Mouse (Mus musculus) thymus, postnatal 14 days (tissue): ENCODE data around the gene Dcdc2b.
A peak's percentile ranks its signal among the peaks of the same experiment; 100 is the strongest.

Experiments
- DNase-seq: peaks from one replicate; pipeline ENCODE4 v3.0.0; 2021

Gene Dcdc2b

DNA sequence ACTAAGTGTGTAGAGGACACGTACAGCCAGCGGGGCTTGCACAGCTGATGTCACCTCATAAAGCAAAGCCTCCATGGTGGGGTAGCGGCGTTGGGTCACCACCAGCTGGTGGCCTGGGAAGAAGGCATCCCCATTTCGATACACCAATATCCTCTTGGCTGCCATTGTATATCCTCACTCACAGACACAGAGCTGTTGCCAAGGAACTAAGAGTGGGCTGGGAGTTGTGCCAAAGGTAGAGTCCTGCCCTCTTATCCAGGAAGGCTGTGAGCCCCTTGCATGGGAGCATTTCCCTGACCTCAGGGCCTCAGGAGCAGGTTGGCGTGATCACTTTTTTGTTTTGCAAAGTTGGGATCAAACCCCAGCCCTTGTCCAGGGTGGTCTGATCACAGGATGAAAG is at the start of gene Dcdc2b:
Gene Dcdc2b (minus strand): TSS at position 165 of the 400 bp plus-strand sequence.
- no peak for DNase-seq

DNA sequence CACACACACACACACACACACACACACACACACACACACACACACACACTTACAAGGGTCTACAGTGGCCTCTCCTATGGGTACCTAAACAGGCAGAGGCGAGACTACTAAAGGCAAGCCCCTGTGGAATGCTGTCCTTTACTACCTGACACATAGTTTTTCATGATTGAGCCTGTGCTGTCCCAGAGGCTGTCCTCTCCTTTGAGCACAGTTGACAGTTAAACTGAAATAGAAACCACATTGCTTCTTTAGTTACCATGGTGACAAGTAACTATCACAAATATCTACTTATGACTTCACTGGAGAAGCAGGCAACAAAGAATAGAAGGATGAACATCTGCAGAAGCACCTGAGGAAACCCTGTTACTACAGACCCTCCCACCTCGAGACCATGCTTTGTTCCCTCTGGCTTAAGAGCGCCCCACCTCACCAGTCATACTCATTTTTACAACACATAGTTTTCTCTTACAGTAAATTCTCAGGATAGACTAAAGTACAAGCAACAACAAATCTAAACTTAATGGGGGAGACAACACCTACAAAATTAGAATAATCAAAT is 48.3 kb upstream of the Dcdc2b start:
- DNase-seq: no peak

DNA sequence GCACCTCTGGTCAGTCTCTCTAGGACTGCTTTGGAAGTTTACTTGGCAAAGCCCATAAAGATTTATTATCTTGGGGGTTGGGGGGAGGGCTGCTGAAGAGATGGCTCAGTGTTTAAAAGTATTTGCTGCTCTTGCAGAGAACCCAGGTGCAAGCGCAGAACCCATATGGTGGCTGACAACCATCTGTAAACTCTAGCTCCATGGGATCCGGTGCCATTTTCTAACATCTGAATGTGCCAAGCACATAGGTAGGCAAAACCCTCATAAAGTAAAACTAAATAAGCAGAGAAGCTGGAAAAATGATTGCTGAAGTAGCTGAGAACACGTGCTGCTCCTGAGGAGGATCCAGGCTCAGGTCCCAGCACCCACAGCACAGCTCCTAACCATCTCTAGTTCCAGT is 47.5 kb upstream of the Dcdc2b start:
- no peak for DNase-seq

DNA sequence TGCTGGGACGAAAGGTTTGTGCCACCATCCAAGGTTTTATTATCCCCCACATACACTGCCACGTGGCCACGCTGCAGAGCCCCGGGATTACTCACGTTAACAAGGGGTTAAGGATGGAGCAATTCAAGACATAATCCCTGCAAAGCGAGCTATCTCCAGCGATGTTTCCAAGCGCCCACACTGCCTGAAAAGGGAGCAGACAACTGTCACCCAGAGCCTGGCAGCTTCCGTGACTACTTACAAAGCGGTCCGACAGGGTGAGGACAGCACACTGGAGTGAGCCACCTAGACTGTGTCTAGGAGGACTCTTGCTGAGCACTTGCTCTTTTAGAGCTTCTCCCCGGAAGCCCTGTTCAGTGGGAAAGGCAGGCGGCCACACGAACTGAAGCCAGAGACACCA is 40.7 kb upstream of the Dcdc2b start:
- DNase-seq: no peak

DNA sequence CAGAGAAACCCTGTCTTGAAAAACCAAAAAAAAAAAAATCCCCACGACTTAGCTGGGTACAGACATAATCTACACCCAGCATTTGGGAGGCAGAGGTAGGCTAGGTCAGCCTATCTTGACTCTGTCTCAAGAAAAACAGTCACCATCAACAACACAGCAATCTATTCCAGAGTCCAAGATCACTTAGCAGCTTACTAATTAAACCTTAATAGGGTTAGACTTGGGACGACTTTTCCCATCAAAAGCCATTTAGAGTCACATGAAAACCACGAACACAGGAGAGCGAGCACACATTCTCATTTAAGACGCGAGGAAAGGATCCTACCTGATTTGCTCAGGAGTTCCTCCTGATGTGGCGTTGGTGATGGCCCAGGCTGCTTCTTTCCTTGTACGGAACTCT is 36.3 kb upstream of the Dcdc2b start:
- no peak for DNase-seq

DNA sequence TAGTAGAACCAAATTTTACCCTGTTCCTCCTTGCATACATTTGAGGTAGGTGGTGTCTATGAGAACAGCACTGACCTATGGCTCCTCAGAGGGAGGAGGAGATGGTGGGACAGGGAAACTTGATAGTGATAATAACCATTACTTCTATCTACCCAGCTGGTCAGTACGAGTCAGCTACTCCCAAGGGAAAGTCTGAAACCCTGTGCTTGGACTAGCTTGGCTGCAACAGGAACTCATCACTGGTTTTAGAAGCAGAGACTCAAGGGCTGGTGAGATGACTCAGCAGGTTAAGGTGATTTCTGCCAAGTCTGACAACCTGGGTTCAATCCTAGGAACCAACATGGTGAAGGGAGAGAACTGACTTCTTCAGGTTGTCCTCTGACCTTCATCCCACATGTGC is 34.6 kb upstream of the Dcdc2b start:
- no peak for DNase-seq

DNA sequence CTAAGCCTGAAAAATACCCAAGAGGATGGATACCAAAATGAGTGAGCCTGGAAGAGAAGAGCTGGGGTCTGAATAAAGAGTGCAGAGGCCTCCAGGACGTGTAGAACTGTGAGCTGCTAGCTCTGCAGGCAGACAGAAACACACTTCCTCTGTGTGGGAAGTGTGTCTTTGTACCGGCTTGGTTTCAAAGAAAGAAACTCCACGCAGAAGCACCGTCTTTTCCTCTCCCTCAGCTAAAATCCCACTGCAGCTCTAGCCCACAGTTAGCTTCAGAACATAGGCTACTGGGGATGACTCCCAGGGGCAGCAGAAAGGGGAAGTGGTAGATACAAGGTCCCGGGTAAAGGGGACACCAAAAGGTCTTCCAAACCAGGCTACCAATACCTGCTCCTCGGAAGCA is 31.1 kb upstream of the Dcdc2b start:
- DNase-seq: no peak

DNA sequence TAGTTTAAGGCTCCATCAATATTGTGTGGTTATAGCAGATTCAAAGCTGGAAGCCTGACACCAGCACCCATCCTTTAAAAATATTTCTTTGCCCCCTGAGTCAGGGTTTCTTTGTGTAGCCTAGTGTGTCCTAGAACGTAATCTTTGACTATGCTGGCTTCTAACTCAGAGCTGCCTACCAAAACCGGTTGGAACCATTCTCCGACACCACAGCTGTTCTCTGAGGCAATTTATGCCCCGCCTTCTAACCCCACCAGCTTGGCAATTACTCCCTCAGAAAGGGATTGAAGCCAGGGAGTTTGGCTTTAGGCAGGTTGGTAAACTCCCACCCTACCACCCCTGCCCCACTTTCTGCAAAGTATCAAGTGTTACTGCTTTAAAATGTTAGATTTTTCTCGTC is 27.7 kb upstream of the Dcdc2b start:
- DNase-seq: no peak

DNA sequence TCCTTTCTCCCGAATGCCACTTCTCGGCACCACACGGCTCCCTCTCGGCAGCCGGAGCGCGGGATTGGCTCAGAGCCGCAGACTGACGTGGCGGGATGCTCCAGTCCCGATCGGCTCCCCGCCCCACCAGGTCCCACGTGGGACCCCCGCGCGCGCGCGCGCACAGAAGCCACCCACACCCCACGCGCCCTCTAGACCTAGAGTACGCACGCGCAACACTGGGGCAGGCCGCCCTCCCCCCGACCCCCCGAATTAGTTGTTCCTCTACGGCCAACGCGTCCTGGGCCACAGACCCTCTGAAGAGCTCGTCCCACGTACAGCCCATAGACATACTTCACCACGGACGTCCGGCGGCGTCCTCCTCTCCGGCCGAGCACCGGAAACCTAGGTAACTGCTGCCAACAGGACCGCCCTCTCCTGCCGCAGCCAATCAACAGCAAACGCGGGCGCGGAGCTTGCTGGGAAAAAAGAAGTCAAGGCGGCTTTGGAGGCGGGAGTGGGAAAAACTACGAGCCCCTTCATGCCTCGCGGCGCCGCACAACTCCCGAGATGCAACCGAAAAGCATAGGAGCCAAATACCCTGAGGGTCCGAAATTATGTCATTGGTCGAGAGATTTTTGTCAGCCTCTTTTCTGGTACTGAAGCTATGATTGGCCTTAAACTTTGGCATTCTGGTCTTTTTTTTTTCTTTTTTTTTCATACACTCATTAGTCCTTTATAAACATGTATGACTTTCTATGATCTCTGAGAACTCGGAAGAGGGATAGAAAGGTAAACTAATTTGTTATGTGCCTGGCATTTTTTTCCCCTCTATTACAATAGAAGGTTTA is 26.8 kb upstream of the Dcdc2b start, which contains the start of gene Txlna:
Gene Txlna (minus strand): TSS at position 428 of the 830 bp plus-strand sequence.
- peak; percentile 96 for DNase-seq

DNA sequence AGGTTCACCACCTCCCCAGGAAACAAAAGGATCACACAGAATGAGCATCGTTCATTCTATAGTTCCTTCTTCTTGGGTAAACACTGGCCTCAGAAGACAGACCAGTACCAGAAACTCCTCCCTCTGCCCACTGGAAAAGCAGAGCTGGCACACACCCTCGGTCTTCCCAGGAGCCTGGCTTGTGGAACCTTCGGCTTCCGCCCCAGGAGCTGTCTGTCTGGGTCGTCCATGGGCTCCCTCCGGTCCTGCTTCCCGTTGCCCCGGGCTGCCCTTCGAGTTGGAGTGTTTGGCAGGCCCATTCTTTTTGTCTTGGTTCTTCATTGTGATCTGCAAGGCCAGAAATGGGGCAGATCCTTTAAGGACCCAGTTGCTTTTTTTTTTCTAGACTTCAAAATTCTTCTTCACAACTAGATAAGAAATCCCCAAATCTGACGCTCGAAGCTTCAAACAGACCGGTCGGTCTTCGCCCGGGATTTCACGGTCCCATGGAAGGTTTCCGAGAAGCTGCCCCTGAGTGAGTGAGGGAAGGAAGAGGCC is 26.1 kb upstream of the Dcdc2b start:
- DNase-seq: peak; percentile 37

DNA sequence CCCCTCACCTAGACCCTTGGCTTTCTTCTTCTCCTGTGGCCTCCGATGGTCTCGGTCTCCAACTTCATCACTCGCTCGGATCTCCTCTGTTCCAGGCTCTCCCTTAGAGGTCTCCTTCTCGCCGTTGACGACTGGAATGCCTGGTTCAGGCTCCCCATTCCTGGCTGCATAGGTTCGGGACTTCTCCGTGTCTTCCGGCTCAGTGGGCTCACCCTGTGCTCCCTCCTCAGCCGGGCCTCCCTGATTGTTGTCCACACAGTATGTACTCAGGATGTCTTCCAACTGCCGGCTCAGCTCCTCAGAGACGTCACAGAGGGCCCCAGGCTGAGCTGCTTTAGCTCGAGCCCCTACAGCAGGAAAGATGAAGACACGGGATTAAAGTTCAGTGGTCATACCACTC is 25.2 kb upstream of the Dcdc2b start:
- no peak for DNase-seq

DNA sequence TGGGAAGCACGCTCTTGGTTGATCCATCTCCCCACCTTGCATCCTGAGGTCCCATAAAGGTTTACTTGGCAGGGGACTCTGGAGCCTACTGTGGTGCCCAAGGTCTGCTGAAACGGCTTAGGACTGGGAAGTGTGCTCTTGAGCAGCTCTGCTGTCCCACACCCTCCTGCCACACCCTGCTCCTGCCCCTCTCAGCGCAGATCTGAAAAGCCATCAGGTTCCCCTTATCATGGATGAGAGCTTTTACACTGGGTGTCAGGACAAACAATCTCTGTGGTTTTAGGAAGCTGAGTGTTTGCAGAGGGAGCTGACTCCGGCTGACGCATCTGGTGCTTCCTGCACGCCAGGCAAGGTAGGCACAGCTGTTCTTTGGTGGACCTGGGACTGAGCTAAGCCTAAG is 19.8 kb upstream of the Dcdc2b start:
- no peak for DNase-seq

DNA sequence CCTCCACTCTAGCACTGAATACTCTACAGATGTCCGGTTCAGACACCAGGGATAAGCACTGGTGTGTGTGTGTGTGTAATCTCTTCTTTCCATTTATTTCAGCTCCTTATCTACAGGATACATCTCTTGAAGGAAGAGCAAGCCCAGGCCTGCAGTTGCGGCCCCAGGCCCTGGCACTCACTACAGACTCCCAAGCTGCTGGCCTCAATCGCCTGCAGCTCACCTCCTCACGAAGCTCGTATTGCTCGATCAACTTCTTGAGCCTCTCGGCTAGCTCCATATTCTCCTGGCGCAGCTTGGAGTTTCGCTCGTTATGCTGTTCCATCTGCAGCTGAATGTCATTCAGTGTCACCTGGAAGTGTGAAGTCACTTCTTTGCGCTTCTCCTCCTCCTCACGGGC is 17.8 kb upstream of the Dcdc2b start:
- no peak for DNase-seq

DNA sequence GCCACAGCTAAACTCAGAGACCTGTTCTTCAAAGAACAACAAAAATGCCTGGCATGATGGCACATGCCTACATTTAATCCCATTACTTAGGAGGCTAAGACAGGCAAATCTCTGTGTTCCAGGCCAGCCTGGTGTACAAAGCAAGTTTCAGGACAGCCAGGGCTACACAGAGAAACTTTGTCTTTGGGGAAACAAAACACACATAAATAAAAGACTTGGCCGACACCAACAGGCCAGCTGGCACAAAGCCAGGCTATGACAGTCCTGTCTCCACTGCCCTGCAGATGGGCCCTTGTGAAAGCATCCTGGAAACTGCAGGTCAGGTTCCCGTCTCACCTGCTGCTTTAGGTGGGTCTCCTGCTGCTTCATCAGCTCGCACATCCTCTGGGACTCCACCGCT is 16.9 kb upstream of the Dcdc2b start:
- no peak for DNase-seq

DNA sequence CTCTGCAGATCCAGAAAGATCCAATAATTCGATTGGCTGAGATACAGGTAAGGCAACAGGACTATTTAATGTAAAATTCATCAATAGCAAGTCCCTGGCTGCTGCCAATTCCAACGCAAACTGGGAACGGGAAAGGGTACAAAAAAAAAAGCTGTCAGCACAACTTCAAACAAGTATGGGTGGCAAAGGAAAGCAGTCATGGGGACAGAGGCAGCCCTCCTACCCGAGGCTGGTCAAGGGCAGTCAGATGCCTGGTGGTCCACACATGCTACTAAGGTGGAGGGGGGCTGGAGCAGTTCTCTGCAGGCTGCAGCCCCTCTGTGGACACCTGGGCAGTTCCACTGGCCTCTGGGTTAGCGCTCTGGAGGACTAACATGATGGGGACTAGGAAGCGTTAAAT is 12.0 kb upstream of the Dcdc2b start:
- no peak for DNase-seq

DNA sequence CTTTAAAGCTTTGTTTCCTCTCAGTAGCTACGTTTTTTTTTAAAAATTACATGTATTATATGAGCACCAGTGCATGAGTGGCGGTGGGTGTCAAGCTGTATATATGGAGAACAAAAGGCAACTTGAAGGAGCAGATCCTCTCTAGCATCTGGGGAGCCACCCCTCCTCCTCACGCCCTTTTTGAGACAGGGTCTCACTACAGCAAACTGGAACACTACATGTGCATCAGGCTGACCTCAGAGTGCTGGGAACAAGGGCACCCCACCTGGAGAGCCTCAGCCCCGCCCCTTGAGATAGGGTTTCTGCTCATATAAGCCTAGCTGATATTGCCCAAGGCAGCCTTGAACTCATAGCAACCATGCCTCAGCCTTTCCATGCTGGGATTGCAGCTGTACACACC is 11.4 kb upstream of the Dcdc2b start:
- no peak for DNase-seq

DNA sequence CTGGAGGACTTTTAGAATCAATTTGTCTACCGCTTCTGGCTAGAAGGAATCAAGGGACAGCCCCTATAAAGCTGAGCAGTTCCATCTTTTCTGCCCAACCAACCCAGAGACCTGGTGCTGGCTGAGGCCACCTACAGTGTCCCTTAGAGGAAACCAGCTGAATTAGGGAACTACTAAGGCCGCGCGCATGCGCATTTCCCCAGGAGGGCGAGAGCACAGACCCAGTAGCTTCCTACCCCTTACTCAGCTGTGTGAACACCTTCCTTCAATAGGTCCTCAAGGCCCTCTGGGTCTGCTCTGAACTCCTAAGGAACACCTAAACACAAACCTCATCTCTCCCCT is 10.9 kb upstream of the Dcdc2b start:
- peak; percentile 78 for DNase-seq

DNA sequence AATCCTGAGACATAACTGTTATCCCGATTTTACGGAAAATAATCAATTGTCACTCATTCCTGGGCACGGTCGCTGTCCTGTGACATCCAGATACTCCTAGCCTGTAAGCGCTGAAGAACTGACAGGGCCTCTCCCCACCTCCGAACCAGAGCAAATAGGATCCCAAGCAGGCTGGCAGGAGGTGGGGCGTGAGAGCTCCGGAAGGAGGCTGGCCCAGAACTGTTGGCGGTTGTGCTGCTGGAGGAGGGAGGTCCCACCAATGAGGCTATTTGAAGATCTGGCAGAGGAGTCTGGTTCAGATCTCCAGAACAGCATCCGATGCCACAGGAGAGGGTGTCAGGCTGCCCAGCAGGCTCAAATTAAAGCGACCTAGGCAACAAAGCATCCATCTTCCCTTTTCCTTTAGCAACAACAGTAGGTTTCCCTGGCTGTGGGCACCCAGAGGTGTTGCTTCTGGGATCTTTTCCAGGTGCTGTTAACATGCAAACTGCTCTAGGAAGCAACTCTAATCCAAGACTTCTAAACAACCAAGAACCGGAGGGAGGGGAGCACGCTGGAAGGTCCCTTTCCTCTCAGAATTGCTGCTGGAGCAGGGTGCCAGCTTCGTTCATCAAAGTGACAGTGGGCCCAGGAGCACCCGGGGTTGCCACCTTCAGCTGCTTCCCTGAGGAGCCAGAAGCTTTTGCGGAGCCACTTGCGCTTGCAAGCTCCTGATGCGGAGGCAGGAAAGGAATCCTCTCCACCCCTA is 10.4 kb upstream of the Dcdc2b start:
- DNase-seq: peak; percentile 89

DNA sequence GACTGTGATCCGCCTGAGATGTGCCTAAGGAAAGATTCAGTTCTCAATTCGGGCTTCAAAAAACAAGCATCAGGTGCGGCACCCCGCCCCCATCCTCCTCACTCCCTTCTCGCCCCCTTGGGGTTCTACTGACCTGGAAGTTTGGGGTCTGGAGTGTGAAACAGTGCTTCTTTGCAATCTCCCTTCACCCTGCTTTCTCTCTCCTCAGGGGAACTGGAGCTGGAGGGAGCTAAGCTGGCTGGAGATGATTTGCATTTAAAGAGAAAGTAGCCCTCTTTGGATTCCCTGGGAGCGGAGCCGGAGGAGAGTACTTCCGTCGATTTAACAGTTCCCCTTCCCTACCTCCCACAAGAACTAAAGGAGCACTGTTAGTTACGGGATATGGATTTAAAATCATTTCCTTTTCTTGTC is 9.6 kb upstream of the Dcdc2b start, which contains the start of gene Ccdc28b:
Gene Ccdc28b (minus strand): TSS at position 267 of the 411 bp plus-strand sequence.
- peak; percentile 62 for DNase-seq

DNA sequence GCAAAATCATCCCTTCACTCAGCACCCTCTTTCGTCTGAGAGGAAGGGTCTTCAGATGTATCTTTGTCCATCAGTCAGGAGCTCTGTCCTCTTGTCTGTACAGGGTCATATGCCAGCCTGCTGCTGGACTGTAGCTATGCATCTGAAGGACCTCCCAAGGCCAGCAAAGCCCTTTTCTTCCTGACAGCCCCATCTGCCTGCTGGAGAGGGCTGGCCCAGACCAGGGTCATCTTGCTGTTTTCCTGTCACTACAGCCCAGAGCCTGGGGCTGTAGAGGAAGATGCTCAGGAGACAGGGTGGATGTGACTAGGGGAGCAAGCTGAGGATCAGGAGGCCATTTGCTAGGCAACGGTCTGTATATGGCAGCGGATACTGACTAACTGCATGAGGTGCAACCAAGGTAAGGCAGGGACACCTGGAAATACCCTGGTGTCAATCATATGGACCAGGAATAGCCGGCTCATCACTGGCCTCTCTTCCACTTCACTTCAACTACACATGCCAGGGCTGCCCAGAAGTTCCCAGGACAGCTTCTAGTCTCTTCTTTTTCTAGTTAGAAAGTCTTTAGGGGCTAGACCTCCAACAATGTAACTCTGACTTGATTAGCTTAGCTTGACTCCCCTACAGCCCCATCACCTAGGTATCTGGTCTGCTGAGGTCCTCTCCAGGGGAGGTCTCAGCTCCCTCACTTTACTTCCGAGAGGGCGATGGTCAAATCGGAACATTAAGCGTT is 8.9 kb upstream of the Dcdc2b start:
- DNase-seq: no peak

DNA sequence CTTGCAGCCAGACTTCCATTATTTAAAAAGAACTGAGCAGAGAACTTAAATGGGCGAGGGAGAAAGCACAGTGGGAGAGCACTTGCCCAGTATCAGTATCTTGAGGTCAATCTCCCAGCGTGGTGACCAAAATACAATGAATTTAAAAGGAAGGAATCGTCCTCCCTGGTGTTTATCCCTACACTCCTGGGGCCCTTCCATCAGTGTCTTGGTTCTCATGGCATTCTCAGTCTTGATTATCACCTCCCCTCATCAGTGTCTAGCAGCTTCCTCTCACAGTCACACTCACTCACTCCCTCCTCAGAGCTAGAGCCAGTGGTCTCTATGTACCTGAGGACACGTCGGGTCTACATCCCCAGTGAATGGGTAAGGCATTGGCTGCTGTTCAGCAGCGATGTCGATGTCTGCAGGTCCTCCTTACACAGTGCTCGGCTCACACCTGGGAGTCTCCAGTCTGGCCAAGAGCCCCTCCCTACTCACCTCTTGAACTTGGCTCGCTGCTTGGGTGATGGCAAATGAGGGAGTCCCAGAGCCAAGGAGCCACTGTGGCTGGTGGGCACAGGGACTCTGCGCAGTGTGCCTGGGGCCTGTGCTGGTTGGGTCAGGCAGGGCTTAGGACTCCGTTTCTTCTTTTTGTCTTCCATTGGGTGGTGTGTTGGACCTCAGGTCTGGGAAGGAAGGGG is 8.2 kb upstream of the Dcdc2b start:
- no peak for DNase-seq

DNA sequence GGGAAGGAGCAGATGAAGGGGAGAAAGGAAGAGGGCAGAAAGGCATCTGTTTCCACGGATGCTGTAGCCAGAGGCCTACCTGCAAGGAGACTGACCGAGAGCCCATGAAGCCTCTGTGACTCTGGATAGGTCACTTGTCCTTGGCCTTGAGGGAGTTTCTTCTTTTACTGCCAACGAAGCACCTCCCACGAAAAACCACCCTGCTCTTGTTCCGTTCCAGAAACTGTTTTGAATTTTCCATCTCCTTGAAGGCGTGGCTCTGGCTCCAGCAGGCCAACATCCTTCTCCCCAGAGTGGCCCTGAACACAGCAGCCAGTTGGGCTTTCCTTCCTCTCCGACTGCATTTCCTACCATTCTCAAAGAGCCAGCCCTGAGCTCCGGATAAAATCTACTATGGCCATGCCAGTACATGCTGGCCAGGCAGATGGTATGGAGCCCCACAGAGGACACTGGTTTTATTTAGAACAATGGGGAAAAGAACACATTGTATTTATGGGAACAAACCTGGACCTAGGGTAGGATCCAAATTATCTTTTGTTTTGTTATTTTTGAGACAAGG is 7.3 kb upstream of the Dcdc2b start:
- no peak for DNase-seq
